Mouse (Mus musculus): Measurements from ENCODE around the gene Scamp2.

Scamp2 gene

DNA sequence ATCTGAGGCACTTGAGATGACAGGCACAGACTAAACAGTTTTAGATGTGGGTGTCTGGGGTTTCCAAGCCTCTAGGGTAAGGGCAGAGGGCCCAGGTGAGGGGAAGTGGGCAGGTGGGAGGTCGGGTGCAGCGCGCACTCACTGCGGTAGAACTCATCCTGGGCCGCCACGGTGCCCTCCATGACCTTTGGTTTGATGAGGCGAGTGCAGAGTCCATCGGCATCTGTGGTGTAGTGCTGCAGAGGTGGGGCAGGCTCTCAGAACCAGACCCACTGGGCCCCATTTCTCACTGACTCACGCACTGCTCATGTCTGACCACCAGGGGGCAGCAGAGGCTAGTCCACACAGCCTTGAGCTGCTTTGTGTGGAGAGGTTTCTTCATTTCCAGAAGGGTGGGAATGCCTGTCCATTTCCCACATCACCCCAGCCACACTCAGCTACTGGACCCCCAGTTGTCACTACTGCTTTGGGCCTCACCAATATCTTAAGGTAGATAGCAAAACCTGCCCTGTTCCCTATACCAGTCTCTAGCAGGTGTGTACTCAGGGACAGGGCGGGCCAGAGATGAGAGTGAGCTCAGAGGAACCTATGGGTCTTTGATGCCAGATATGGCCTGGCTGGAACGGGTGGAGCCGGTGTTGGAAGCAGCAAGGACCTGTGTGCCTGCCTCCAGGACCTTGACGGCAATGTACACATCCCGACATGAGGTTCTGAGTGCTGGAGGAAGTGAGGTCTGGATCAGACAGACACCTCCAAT lies 68.6 kb downstream of the Scamp2 start:
- DNase-seq = peak; percentile 75

DNA sequence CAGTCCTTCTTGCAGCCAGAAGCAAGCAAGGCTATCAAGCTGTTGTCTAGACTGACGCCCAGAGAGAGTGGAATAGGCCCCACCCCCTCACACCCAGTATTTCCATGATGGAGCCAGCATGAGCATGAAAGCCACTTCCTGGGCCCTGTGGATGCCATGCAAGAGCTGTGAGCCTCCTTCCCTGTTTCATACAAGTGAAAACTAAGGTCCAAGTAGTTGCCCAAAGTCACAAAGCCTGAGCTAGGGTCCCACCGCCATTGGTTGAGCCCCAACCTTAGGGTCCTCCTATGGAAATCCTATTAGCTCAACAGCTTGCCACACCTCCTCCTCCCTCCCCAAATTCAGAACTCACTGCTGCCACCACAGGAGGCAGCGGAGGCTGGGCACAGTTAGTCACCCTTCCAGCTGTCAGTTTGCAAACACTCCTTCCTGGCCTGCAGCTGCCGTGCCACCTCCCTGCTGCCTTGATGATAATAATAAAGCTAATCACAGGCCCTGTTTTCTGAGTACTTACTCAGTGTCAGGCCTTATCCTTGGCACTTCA lies 72.8 kb downstream of the Scamp2 start:
- DNase-seq = no peak

DNA sequence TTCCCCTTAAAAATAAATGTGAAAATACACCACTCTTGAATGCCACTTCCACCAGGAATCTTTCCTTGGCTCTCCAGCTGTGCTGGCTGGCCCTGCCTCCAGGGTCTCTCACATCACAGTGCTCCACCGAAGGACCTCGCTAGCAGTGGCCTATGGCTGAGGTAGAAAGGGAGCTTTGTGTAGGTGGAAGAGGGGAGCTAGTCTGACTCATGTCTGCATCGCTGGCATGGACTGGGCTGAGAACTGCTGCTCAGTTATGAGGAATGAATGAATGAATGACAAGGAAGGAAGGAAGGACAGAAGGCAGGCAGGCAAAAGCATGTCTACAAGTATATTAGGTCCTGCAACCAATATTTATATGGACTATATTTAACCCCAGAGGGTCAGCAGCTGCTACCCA lies 76.5 kb downstream of the Scamp2 start:
- DNase-seq = no peak

DNA sequence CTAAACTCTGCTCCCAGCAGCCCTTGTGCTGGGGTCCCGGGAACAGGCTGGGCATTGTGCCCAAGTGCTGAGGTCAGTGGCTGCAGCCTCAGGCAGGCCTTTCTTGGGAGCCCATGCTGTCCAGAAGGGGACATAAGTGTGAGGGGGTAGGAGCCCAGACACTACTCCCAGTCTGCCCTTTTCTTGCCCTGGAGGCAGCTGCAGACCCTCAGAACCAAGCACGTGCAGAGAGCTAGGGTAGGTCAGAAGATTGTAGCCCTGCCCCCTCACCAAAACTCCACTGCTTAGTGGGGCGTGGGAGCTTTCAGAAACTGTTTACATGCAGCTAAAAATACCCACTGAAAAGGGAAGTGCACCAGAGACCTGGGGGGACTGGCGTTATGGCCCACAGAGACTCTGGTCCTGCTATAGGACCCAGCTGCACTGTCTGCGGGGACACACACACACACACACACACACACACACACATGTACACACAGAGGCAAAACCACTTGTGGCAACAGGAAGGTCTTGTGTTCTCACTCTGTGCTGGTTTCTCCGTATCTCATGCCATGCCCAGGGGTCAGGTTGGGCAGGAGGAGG lies 77.1 kb downstream of the Scamp2 start:
- DNase-seq = no peak
